Comparison of ENCODE assay signal across 25 mouse cellular contexts in the genomic region with DNA sequence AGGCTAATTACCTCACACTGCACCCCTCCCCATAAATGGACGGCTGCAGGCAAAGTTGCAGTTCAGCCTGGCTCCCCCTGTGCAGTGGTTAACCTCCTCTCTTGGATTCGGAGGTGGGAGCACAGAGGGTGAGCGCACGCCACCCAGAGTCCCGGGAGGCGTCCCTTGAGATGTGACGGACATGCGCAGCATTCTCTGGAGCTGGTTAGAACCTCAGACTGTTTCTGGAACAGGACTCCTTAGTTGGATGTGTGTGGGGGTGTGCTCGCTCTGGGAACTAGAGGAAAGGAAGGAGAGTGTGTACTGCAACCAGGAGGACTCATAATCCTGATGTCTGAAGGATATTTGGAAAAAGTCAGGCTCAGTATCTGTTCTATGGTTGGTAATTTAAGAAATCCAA. TPM values are rescaled to one million over a fixed set of nuclear protein-coding genes. Genes with fewer than 3 reads are reported as not detected.
DNase-seq lines count a peak whose midpoint lies in the region; ATAC-seq and TF ChIP-seq lines count a peak whose summit lies in the region.
"Had no signal": no experiment of that assay in that cellular context is flagged by ENCODE, and none has a peak within 500 bp of the region (broad histone marks: within the 10 kb centered on the region; RNA-seq: fewer than 3 reads in every experiment).

No protein-coding gene starts in this region.

- TF ChIP-seq CTCF in left cerebral cortex, adult 2 months (IDR thresholded peaks at IDR 0.05): no peak

- 0 out of 2 replicates have a peak overlapping the region, but pooled peaks have one; percentile 8 for H3K27ac ChIP-seq in hindbrain, embryonic 12.5 days
- H3K27ac ChIP-seq in hindbrain, embryonic 14.5 days: no peak overlapping the region
- H3K27ac ChIP-seq in left cerebral cortex, adult 2 months: peak overlapping the region; percentile 28; the same call in 1 of the 2 replicates
- no peak overlapping the region for H3K27ac ChIP-seq in liver, embryonic 11.5 days (ENCODE audit: low read depth, low read length)
- H3K27ac ChIP-seq: embryonic facial prominence, embryonic 10.5 days; embryonic facial prominence, embryonic 13.5 days; forebrain, embryonic 12.5 days; forebrain, embryonic 15.5 days; gastrocnemius, adult 2 months had no signal

- no peak for DNase-seq in hindbrain, embryonic 14.5 days (ENCODE audit: low spot score)
- no peak for DNase-seq in left cerebral cortex, adult 2 months (ENCODE audit: extremely low spot score in 1 of 2, low spot score in 2 of 2)
- DNase-seq in left cerebral cortex, postnatal 4 days: no peak
- peak; percentile 24 for DNase-seq in right cerebral cortex, adult 18-20 months
- no peak for DNase-seq in right cerebral cortex, postnatal 10 days (ENCODE audit: low spot score in 2 of 2)
- no peak for DNase-seq in liver, embryonic 11.5 days (ENCODE audit: low spot score)
- DNase-seq: adrenal gland, postnatal 10 days; adrenal gland, postnatal 36 days; B cell, adult 2 months; cerebellum, adult 11 months; cerebellum, adult 2 months; cerebellum, adult 9-11 months; cerebellum, postnatal 25 days; gastrocnemius, adult 2 months; gastrocnemius, postnatal 14 days; heart, adult 11 months had no signal

- intact Hi-C loops in left cerebral cortex, adult 2 months (cut with DNase I): loop anchor here (10.0 kb wide), 2 partner anchors 270 to 650 kb away; a partner anchor contains a TSS
- intact Hi-C loops in left cerebral cortex, postnatal 4 days (cut with DNase I): loop anchor here (10.0 kb wide), 1 partner anchor 800 kb away; no protein-coding TSS in a partner anchor

- no peaks in the 10 kb centered on the region for H3K9me3 ChIP-seq in hindbrain, embryonic 12.5 days (replicated peaks)
- H3K9me3 ChIP-seq in hindbrain, embryonic 14.5 days (ENCODE audit: control insufficient read depth, low read length): no peaks in the 10 kb centered on the region
- H3K9me3 ChIP-seq in liver, embryonic 11.5 days (ENCODE audit: control insufficient read depth, low read length): no peaks in the 10 kb centered on the region
- H3K9me3 ChIP-seq: embryonic facial prominence, embryonic 10.5 days; embryonic facial prominence, embryonic 13.5 days; forebrain, embryonic 12.5 days; forebrain, embryonic 15.5 days had no signal

- H3K4me2 ChIP-seq in hindbrain, embryonic 12.5 days (replicated peaks): no peak overlapping the region
- H3K4me2 ChIP-seq in hindbrain, embryonic 14.5 days (replicated peaks): no peak overlapping the region
- H3K4me2 ChIP-seq in liver, embryonic 11.5 days: no peak overlapping the region
- H3K4me2 ChIP-seq: embryonic facial prominence, embryonic 13.5 days; forebrain, embryonic 12.5 days; forebrain, embryonic 15.5 days; heart, embryonic 11.5 days had no signal

- H3K9ac ChIP-seq in hindbrain, embryonic 12.5 days: no peak overlapping the region
- no peak overlapping the region for H3K9ac ChIP-seq in hindbrain, embryonic 14.5 days
- H3K9ac ChIP-seq in liver, embryonic 11.5 days (ENCODE audit: low read depth, low read length): no peak overlapping the region
- H3K9ac ChIP-seq: embryonic facial prominence, embryonic 13.5 days; forebrain, embryonic 12.5 days; forebrain, embryonic 15.5 days had no signal

- no peaks in the 10 kb centered on the region for H3K27me3 ChIP-seq in hindbrain, embryonic 12.5 days
- no peaks in the 10 kb centered on the region for H3K27me3 ChIP-seq in hindbrain, embryonic 14.5 days (ENCODE audit: control insufficient read depth, insufficient read depth, low read length)
- H3K27me3 ChIP-seq in liver, embryonic 11.5 days (replicated peaks; ENCODE audit: control insufficient read depth, insufficient read depth, low read length): no peaks in the 10 kb centered on the region
- H3K27me3 ChIP-seq: embryonic facial prominence, embryonic 13.5 days; forebrain, embryonic 12.5 days; forebrain, embryonic 15.5 days; Patski had no signal

- 81% methylated on average over 9 of the region's 9 CpGs for WGBS in hindbrain, embryonic 12.5 days
- 67% methylated on average over 9 of the region's 9 CpGs for WGBS in hindbrain, embryonic 14.5 days
- 80% methylated on average over 9 of the region's 9 CpGs for WGBS in liver, embryonic 11.5 days

- no peak for ATAC-seq in hindbrain, embryonic 12.5 days (ENCODE audit: low FRiP score)
- ATAC-seq in hindbrain, embryonic 14.5 days (ENCODE audit: low FRiP score): no peak
- no peak for ATAC-seq in liver, embryonic 11.5 days (replicated peaks; ENCODE audit: low FRiP score)
- ATAC-seq: forebrain, embryonic 15.5 days; Patski had no signal

- no peak overlapping the region for H3K4me3 ChIP-seq in hindbrain, embryonic 12.5 days
- H3K4me3 ChIP-seq in hindbrain, embryonic 14.5 days (replicated peaks; ENCODE audit: low read length): no peak overlapping the region
- no peak overlapping the region for H3K4me3 ChIP-seq in left cerebral cortex, adult 2 months
- no peak overlapping the region for H3K4me3 ChIP-seq in liver, embryonic 11.5 days (ENCODE audit: low read depth, low read length)
- H3K4me3 ChIP-seq: embryonic facial prominence, embryonic 10.5 days; embryonic facial prominence, embryonic 13.5 days; erythroblast, embryonic 14.5 days; forebrain, embryonic 12.5 days; forebrain, embryonic 15.5 days; gastrocnemius, adult 2 months had no signal

- H3K4me1 ChIP-seq in hindbrain, embryonic 12.5 days: peaks cover 23% of the 10 kb centered on the region
- peaks cover 14% of the 10 kb centered on the region; the same call in 1 of the 2 replicates for H3K4me1 ChIP-seq in hindbrain, embryonic 14.5 days (replicated peaks; ENCODE audit: control insufficient read depth, insufficient read depth, low read length)
- no peaks in the 10 kb centered on the region for H3K4me1 ChIP-seq in liver, embryonic 11.5 days (replicated peaks; ENCODE audit: control insufficient read depth, insufficient read depth, low read length)

- peaks cover 17% of the 10 kb centered on the region for H3K36me3 ChIP-seq in hindbrain, embryonic 12.5 days
- peaks cover 59% of the 10 kb centered on the region for H3K36me3 ChIP-seq in hindbrain, embryonic 14.5 days (replicated peaks; ENCODE audit: control insufficient read depth, insufficient read depth)
- H3K36me3 ChIP-seq in liver, embryonic 11.5 days (ENCODE audit: control insufficient read depth, insufficient read depth, low read length): no peaks in the 10 kb centered on the region
- H3K36me3 ChIP-seq: embryonic facial prominence, embryonic 10.5 days; G1E had no signal

RNA-seq across cellular contexts. Expression of a gene that starts 38.7 kb away (rescaled TPM):
- polyA plus RNA-seq in hindbrain, embryonic 12.5 days (2016; fragmentation: Nextera tagmentation; extraction: Ambion mirVana): 2.4 and 3.5 TPM in 2 replicates
- 2.6 and 2.7 TPM in 2 replicates for polyA plus RNA-seq in hindbrain, embryonic 14.5 days (2014; fragmentation: Nextera tagmentation; extraction: Ambion mirVana)
- 1 to 10 TPM; 1.4 to 1.7 TPM for total RNA-seq in left cerebral cortex, adult 2 months (2021)
- total RNA-seq in left cerebral cortex, postnatal 4 days (2021): 1 to 10 TPM; 2.6 to 2.8 TPM
- polyA plus RNA-seq in liver, embryonic 11.5 days (2014; fragmentation: Nextera tagmentation; extraction: Ambion mirVana): 0.68 and 0.77 TPM in 2 replicates
- polyA plus RNA-seq: erythroblast, embryonic 14.5 days; G1E had no signal

Comparison
In these comparisons a context has a peak if more than half of its experiments do, and no peak if none do; other contexts are left out.
1. H3K27ac ChIP-seq: peak in hindbrain, embryonic 12.5 days (single experiment) and left cerebral cortex, adult 2 months (single experiment); none in hindbrain, embryonic 14.5 days (single experiment) and liver, embryonic 11.5 days (single experiment).